Mouse (Mus musculus): ENCODE results near the gene Mdk. TPM values are rescaled to one million over a fixed set of nuclear protein-coding genes. Genes with fewer than 3 reads are reported as not detected.

Gene Mdk
- polyA plus RNA-seq, 1 experiment, result 3.1 TPM

DNA sequence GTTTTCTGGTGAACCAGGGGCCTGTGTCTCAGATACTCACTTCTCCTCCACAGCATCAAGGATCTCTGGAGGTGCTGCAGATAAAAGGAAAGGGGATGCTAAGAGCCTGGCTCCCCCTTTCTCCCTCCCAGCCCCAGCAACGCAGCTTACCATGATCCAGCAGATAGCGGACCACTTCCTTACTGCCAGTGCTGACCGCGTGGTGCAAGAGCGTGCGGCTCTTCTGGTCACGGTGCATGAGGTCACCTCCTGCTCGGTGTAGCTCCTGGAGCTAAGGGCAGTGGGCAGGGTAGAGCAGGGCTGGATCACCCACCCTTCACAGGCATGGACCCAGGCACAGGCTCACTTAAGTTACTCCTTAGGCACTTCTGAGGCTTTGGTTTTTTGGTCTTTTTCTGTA lies 1.9 kb upstream of the Mdk start:
- Histone ChIP-seq H3K27ac (ENCODE audit: insufficient read depth, low read length) (no peak overlapping the region), H3K27me3 (ENCODE audit: control insufficient read depth, insufficient read depth, low read length) (peaks cover 4% of the 10 kb centered on the region; the same call in 1 of the 2 replicates), H3K4me1 (ENCODE audit: control insufficient read depth, insufficient read depth, insufficient read length) (peaks cover 8% of the 10 kb centered on the region), H3K36me3 (ENCODE audit: control insufficient read depth, insufficient read depth, low read length) (peaks cover 55% of the 10 kb centered on the region), H3K4me3 (ENCODE audit: extremely low read depth, insufficient read depth, insufficient read length) (no peak overlapping the region)
- WGBS, result 68% methylated on average over 8 of the region's 8 CpGs
- DNase-seq (ENCODE audit: low read depth in 1 of 2, low spot score in 2 of 2), result no peak
- no peak for TF ChIP-seq CTCF (IDR thresholded peaks at IDR 0.05; ENCODE audit: extremely low read depth, insufficient read depth, insufficient read length, insufficient replicate concordance)
- no peak for TF ChIP-seq POLR2A (IDR thresholded peaks at IDR 0.05; ENCODE audit: low read depth, low read length)

DNA sequence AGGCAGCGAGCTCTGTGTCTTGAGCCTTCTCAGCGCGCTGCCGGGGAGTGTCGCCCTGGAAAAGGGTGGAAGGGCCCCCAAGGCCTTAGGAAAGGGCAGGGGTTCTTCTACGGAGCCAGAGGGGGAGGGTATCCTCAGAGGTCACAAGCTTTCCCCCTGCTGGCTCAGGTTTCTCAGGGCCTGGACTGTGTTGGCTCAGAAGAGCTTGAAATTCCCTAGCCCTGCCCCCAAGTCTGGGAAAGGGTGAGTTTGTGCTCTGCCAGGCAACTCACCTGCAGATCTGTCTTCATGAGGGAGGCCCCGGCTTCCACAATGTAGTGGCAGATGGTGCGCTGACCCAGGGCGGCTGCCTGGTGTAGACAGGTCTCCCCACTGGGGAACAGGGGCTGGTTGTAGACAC lies 1.4 kb upstream of the Mdk start:
- DNase-seq (ENCODE audit: low read depth in 1 of 2, low spot score in 2 of 2), result no peak
- H3K4me1 ChIP-seq (ENCODE audit: control insufficient read depth, insufficient read depth, insufficient read length), result peaks cover 8% of the 10 kb centered on the region
- TF ChIP-seq POLR2A (IDR thresholded peaks at IDR 0.05; ENCODE audit: low read depth, low read length), result no peak
- TF ChIP-seq CTCF (IDR thresholded peaks at IDR 0.05; ENCODE audit: extremely low read depth, insufficient read depth, insufficient read length, insufficient replicate concordance), result no peak
- 95% methylated on average over 9 of the region's 9 CpGs for WGBS
- peaks cover 4% of the 10 kb centered on the region; the same call in 1 of the 2 replicates for H3K27me3 ChIP-seq (ENCODE audit: control insufficient read depth, insufficient read depth, low read length)
- H3K4me3 ChIP-seq (ENCODE audit: extremely low read depth, insufficient read depth, insufficient read length), result no peak overlapping the region
- no peak overlapping the region for H3K27ac ChIP-seq (ENCODE audit: insufficient read depth, low read length)
- peaks cover 50% of the 10 kb centered on the region for H3K36me3 ChIP-seq (ENCODE audit: control insufficient read depth, insufficient read depth, low read length)

GRCm38 (mm10) chr2:91932737-91933350 lies 747 bp upstream of the Mdk start:
- H3K27me3 ChIP-seq (ENCODE audit: control insufficient read depth, insufficient read depth, low read length), result peaks cover 4% of the 10 kb centered on the region; the same call in 1 of the 2 replicates
- TF ChIP-seq POLR2A (IDR thresholded peaks at IDR 0.05; ENCODE audit: low read depth, low read length), result no peak
- no peak for TF ChIP-seq CTCF (IDR thresholded peaks at IDR 0.05; ENCODE audit: extremely low read depth, insufficient read depth, insufficient read length, insufficient replicate concordance)
- H3K4me3 ChIP-seq (ENCODE audit: extremely low read depth, insufficient read depth, insufficient read length), result no peak overlapping the region
- peaks cover 10% of the 10 kb centered on the region for H3K4me1 ChIP-seq (ENCODE audit: control insufficient read depth, insufficient read depth, insufficient read length)
- peaks cover 44% of the 10 kb centered on the region for H3K36me3 ChIP-seq (ENCODE audit: control insufficient read depth, insufficient read depth, low read length)
- WGBS, result 48% methylated on average over 6 of the region's 6 CpGs
- DNase-seq (ENCODE audit: low read depth in 1 of 2, low spot score in 2 of 2), result no peak
- H3K27ac ChIP-seq (ENCODE audit: insufficient read depth, low read length), result no peak overlapping the region

DNA sequence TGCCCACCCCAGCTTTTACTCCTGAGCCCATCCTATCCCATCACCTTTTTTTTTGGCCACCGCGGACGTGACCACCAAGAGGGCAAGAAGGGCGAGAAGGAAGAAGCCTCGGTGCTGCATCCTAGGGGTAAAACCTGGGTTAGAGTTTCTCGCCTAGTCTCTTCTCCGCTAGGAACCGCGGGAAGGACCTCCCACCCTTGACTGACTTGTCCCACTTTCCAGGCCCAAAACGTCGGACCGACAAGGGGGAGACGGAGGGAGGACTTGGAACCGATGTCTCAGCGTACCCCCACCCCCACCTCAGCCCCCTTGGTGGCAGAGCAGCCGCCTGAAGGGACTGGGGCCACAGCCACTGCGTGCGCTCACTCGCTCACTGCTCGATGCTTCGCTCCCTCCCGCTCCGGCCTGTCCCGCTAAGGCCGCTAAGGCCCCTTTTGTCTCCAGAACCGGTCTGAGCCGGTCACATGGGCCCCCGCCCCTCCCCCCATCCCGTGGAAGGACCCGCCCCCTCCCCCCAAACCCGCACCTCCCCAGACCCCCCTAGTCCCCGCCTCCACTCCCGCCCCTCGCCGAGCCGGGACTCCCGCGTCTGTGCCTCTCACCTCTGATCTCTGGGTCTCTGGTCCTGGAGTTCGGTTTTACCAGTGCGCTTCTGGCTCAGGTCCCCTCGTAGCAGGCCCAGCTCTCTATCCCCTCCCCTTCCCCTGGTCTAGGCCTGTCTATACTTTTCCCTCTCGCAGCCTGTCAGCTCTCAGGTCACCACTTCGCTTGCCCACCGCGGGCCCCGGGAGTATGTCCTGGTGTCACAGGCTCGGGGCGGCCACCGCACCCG lies 553 bp downstream of the Mdk start:
- 16% methylated on average over 49 of the region's 50 CpGs for WGBS
- no peak for DNase-seq (ENCODE audit: low read depth in 1 of 2, low spot score in 2 of 2)
- Histone ChIP-seq H3K27ac (ENCODE audit: insufficient read depth, low read length) (no peak overlapping the region), H3K4me1 (ENCODE audit: control insufficient read depth, insufficient read depth, insufficient read length) (peaks cover 10% of the 10 kb centered on the region), H3K27me3 (ENCODE audit: control insufficient read depth, insufficient read depth, low read length) (peaks cover 4% of the 10 kb centered on the region; the same call in 1 of the 2 replicates), H3K4me3 (ENCODE audit: extremely low read depth, insufficient read depth, insufficient read length) (no peak overlapping the region), H3K36me3 (ENCODE audit: control insufficient read depth, insufficient read depth, low read length) (peaks cover 31% of the 10 kb centered on the region)
- TF ChIP-seq POLR2A (IDR thresholded peaks at IDR 0.05; ENCODE audit: low read depth, low read length) (no peak), CTCF (IDR thresholded peaks at IDR 0.05; ENCODE audit: extremely low read depth, insufficient read depth, insufficient read length, insufficient replicate concordance) (no peak)

GRCm38 (mm10) chr2:91930761-91931291 lies 1.3 kb downstream of the Mdk start:
- no peak for TF ChIP-seq CTCF (IDR thresholded peaks at IDR 0.05; ENCODE audit: extremely low read depth, insufficient read depth, insufficient read length, insufficient replicate concordance)
- TF ChIP-seq POLR2A (IDR thresholded peaks at IDR 0.05; ENCODE audit: low read depth, low read length), result no peak
- 43% methylated on average over 23 of the region's 23 CpGs for WGBS
- Histone ChIP-seq H3K4me3 (ENCODE audit: extremely low read depth, insufficient read depth, insufficient read length) (no peak overlapping the region), H3K27me3 (ENCODE audit: control insufficient read depth, insufficient read depth, low read length) (peaks cover 4% of the 10 kb centered on the region; the same call in 1 of the 2 replicates), H3K27ac (ENCODE audit: insufficient read depth, low read length) (no peak overlapping the region), H3K4me1 (ENCODE audit: control insufficient read depth, insufficient read depth, insufficient read length) (peaks cover 10% of the 10 kb centered on the region), H3K36me3 (ENCODE audit: control insufficient read depth, insufficient read depth, low read length) (peaks cover 24% of the 10 kb centered on the region)
- DNase-seq (ENCODE audit: low read depth in 1 of 2, low spot score in 2 of 2), result no peak

GRCm38 (mm10) chr2:91929936-91930335 lies 2.2 kb downstream of the Mdk start:
- DNase-seq (ENCODE audit: low read depth in 1 of 2, low spot score in 2 of 2), result no peak
- Histone ChIP-seq H3K27me3 (ENCODE audit: control insufficient read depth, insufficient read depth, low read length) (peaks cover 4% of the 10 kb centered on the region; the same call in 1 of the 2 replicates), H3K4me3 (ENCODE audit: extremely low read depth, insufficient read depth, insufficient read length) (no peak overlapping the region), H3K36me3 (ENCODE audit: control insufficient read depth, insufficient read depth, low read length) (peaks cover 17% of the 10 kb centered on the region), H3K27ac (ENCODE audit: insufficient read depth, low read length) (no peak overlapping the region), H3K4me1 (ENCODE audit: control insufficient read depth, insufficient read depth, insufficient read length) (peaks cover 10% of the 10 kb centered on the region)
- 36% methylated on average over 12 of the region's 12 CpGs for WGBS
- TF ChIP-seq POLR2A (IDR thresholded peaks at IDR 0.05; ENCODE audit: low read depth, low read length) (no peak), CTCF (IDR thresholded peaks at IDR 0.05; ENCODE audit: extremely low read depth, insufficient read depth, insufficient read length, insufficient replicate concordance) (peak; percentile 26; the same call in 1 of the 2 replicates)
